Mouse (Mus musculus) hindbrain, embryonic 12.5 days (tissue): ENCODE results near the gene Chchd3. TPM values are rescaled to one million over a fixed set of nuclear protein-coding genes. Genes with fewer than 3 reads are reported as not detected.

Experiments
- ATAC-seq: fragments of 200-750 bp; cut with Nextera tagmentation; 2 replicates; pipeline ENCODE4 v1.8.0; 2017; ENCODE audit warnings: moderate TSS enrichment; ENCODE audit not compliant: low FRiP score
- H3K27ac ChIP-seq: fragments of 300-500 bp; sonication (generic); 2 replicates; pipeline ENCODE4 v1.5.1; 2016; ENCODE audit warnings: mild to moderate bottlenecking
- H3K27me3 ChIP-seq: fragments of 300-500 bp; sonication (generic); 2 replicates; pipeline ENCODE4 v1.6.1; 2016; ENCODE audit warnings: mild to moderate bottlenecking
- H3K36me3 ChIP-seq: fragments of 300-500 bp; sonication (generic); 2 replicates; pipeline ENCODE4 v1.6.1; 2016; ENCODE audit warnings: mild to moderate bottlenecking
- H3K4me1 ChIP-seq: fragments of 300-500 bp; sonication (generic); 2 replicates; pipeline ENCODE4 v1.6.1; 2016
- H3K4me2 ChIP-seq: fragments of 300-500 bp; sonication (generic); replicated peaks from 2 replicates; pipeline ENCODE4 v1.6.1; 2016; ENCODE audit warnings: mild to moderate bottlenecking
- H3K4me3 ChIP-seq: fragments of 300-500 bp; sonication (generic); 2 replicates; pipeline ENCODE4 v1.5.1; 2016; ENCODE audit warnings: mild to moderate bottlenecking
- H3K9ac ChIP-seq: fragments of 300-500 bp; sonication (generic); 2 replicates; pipeline ENCODE4 v1.6.1; 2016; ENCODE audit warnings: mild to moderate bottlenecking, moderate library complexity
- H3K9me3 ChIP-seq: fragments of 300-500 bp; sonication (generic); replicated peaks from 2 replicates; pipeline ENCODE4 v1.6.1; 2016; ENCODE audit warnings: mild to moderate bottlenecking
- WGBS: fragments of 180-500 bp; shearing (Covaris S2); methylation state at CpG from one replicate; pipeline ENCODE4 v1.1.7; 2016; 5-methylcytosine and 5-hydroxymethylcytosine counted together
- polyA plus RNA-seq: library from polyadenylated mRNA; unstranded; fragments of >200 nt; fragmentation: Nextera tagmentation; extraction: Ambion mirVana; gene quantifications from 2 replicates; pipeline ENCODE4 v1.2.1, GENCODE M21; 2016

Chchd3 gene
- polyA plus RNA-seq, 1 experiment from 2014 or later, result 118 TPM

- Histone ChIP-seq H3K36me3 (no peaks in the 10 kb centered on the region), H3K9ac (no peak overlapping the region), H3K4me3 (no peak overlapping the region), H3K4me2 (no peak overlapping the region), H3K4me1 (peaks cover 6% of the 10 kb centered on the region; the same call in 1 of the 2 replicates), H3K27me3 (no peaks in the 10 kb centered on the region), H3K27ac (no peak overlapping the region), H3K9me3 (no peaks in the 10 kb centered on the region)
- ATAC-seq, result no peak
- WGBS, result 89% methylated on average over 1 of the region's 1 CpGs
Measured at GRCm38 (mm10) chr6:32993847-32994246, 66.2 kb downstream of the Chchd3 start.

- Histone ChIP-seq H3K4me3 (no peak overlapping the region), H3K27me3 (no peaks in the 10 kb centered on the region), H3K9ac (no peak overlapping the region), H3K36me3 (no peaks in the 10 kb centered on the region), H3K4me2 (no peak overlapping the region), H3K4me1 (peaks cover 6% of the 10 kb centered on the region; the same call in 1 of the 2 replicates), H3K9me3 (no peaks in the 10 kb centered on the region), H3K27ac (no peak overlapping the region)
- 72% methylated on average over 12 of the region's 12 CpGs for WGBS
- no peak for ATAC-seq
Measured at GRCm38 (mm10) chr6:32990061-32990633, 69.9 kb downstream of the Chchd3 start.

- Histone ChIP-seq H3K27me3 (no peaks in the 10 kb centered on the region), H3K27ac (no peak overlapping the region), H3K4me2 (no peak overlapping the region), H3K36me3 (no peaks in the 10 kb centered on the region), H3K9ac (no peak overlapping the region), H3K9me3 (no peaks in the 10 kb centered on the region), H3K4me1 (peaks cover 6% of the 10 kb centered on the region; the same call in 1 of the 2 replicates), H3K4me3 (no peak overlapping the region)
- 97% methylated on average over 8 of the region's 8 CpGs for WGBS
- no peak for ATAC-seq
Measured at GRCm38 (mm10) chr6:32988561-32988960, 71.5 kb downstream of the Chchd3 start.

DNA sequence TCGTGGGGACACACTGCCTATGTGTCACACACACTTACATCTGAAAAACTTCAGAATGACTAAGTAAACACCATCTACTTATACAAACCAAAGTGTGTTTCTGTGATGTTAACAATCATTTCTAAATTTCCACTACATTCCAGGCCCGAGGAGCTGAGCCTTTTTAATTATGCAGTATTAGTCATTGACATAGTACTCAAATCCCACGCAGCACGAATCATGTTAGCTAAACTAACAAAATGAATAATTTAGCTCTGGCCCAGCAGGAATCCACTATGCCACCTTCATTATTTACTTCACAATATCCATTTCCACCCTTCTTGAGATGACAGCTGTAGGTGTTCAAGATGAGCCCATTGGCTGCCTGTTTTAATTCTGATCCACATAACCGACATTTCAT lies 76.2 kb downstream of the Chchd3 start:
- Histone ChIP-seq H3K9ac (no peak overlapping the region), H3K4me2 (no peak overlapping the region), H3K9me3 (no peaks in the 10 kb centered on the region), H3K27ac (no peak overlapping the region), H3K4me3 (no peak overlapping the region), H3K4me1 (no peaks in the 10 kb centered on the region), H3K27me3 (no peaks in the 10 kb centered on the region), H3K36me3 (no peaks in the 10 kb centered on the region)
- ATAC-seq, result no peak
- WGBS, result 74% methylated on average over 5 of the region's 5 CpGs

DNA sequence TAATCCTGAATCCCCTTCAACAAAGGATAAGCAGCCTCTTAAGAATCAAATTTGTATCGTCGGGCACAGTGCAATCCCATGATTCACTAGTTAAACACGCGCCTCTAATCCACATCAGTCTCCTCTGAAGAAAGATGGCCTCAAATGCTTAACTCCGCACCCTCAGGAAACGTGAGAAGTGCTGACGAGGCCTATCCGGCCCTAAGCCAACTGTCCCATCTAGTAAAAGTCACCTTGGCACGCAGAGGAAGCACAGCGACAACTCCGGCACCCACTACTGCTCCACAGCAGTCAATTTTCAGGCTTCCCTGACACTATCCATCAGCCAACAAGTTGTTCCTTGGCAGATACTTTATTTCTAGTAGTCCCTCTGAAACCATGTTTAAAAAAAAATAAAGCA lies 78.8 kb downstream of the Chchd3 start:
- no peaks in the 10 kb centered on the region for H3K27me3 ChIP-seq
- no peak overlapping the region for H3K4me3 ChIP-seq
- no peak overlapping the region for H3K4me2 ChIP-seq
- no peak overlapping the region for H3K9ac ChIP-seq
- H3K36me3 ChIP-seq, result no peaks in the 10 kb centered on the region
- ATAC-seq, result no peak
- H3K9me3 ChIP-seq, result no peaks in the 10 kb centered on the region
- 90% methylated on average over 11 of the region's 11 CpGs for WGBS
- H3K27ac ChIP-seq, result no peak overlapping the region
- 0 out of 2 replicates have a peak, but pooled peaks cover 3% of the 10 kb centered on the region for H3K4me1 ChIP-seq

DNA sequence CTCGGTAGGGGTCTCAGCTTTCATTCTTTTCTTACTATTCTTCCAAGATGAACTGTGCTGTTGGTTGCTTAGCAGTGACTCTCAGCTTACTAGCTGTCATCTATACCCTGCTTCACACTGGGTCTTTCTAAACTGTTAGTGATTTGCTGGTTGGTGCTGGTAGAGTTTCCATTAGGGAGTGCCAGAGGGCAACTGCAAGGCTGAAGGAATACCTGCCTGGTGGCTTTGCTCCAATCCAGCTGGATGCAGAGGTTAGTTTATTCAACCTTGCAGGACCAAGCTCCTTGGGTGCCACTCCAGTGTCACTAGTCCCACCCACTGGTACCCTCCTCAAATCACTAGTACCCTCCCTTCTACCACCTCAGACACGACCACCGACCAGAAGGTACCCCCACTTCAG lies 81.2 kb downstream of the Chchd3 start:
- no peak overlapping the region for H3K27ac ChIP-seq
- no peaks in the 10 kb centered on the region for H3K36me3 ChIP-seq
- H3K9me3 ChIP-seq, result no peaks in the 10 kb centered on the region
- H3K4me3 ChIP-seq, result no peak overlapping the region
- 0 out of 2 replicates have a peak, but pooled peaks cover 3% of the 10 kb centered on the region for H3K4me1 ChIP-seq
- no peak overlapping the region for H3K4me2 ChIP-seq
- no peaks in the 10 kb centered on the region for H3K27me3 ChIP-seq
- no peak for ATAC-seq
- H3K9ac ChIP-seq, result no peak overlapping the region
- WGBS, result 99% methylated on average over 3 of the region's 3 CpGs

DNA sequence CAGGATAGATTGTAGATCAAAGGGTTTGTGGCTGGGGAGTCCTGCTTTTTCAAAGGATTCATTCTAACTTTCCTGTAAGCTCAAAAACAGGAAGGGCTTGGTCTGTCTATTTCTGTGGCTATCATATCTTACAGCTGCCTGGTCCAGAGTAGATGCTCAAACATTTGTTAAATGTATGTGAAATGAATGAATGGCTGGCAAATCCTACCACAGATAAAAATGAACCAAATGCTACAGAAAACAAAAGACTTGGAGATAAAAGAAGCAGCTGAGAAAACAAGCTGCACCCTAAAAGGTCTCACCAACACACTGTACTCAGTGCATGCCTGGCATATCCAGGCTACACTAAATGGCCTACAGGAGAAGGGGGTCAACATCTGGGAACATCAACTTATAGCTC lies 88.1 kb downstream of the Chchd3 start:
- Histone ChIP-seq H3K27ac (no peak overlapping the region), H3K4me1 (0 out of 2 replicates have a peak, but pooled peaks cover 3% of the 10 kb centered on the region), H3K4me3 (no peak overlapping the region), H3K4me2 (no peak overlapping the region), H3K27me3 (no peaks in the 10 kb centered on the region), H3K9ac (no peak overlapping the region), H3K9me3 (no peaks in the 10 kb centered on the region), H3K36me3 (no peaks in the 10 kb centered on the region)
- ATAC-seq, result no peak

DNA sequence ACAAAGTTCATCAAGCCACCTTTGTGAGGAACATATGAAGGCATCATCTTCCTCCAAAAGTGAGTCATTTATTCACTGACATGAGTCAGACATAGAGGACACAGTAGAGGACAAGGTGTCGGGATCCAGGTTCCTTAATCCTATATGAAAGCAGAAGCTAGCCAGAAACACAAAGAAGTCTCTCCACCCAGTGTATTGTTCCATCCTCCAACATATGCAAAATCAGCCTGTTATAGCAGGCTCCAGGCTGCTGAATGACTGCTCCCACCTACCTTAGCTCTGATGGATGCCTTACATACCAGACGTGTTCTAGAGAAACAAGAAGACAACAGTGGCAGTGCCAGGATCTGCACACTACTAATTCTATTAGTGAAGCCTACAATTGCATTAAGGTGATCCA lies 91.1 kb downstream of the Chchd3 start:
- ATAC-seq, result no peak
- H3K4me1 ChIP-seq, result 0 out of 2 replicates have a peak, but pooled peaks cover 3% of the 10 kb centered on the region
- no peak overlapping the region for H3K27ac ChIP-seq
- no peaks in the 10 kb centered on the region for H3K27me3 ChIP-seq
- no peaks in the 10 kb centered on the region for H3K9me3 ChIP-seq
- no peaks in the 10 kb centered on the region for H3K36me3 ChIP-seq
- no peak overlapping the region for H3K4me3 ChIP-seq
- no peak overlapping the region for H3K4me2 ChIP-seq
- H3K9ac ChIP-seq, result no peak overlapping the region
- 73% methylated on average over 2 of the region's 2 CpGs for WGBS

DNA sequence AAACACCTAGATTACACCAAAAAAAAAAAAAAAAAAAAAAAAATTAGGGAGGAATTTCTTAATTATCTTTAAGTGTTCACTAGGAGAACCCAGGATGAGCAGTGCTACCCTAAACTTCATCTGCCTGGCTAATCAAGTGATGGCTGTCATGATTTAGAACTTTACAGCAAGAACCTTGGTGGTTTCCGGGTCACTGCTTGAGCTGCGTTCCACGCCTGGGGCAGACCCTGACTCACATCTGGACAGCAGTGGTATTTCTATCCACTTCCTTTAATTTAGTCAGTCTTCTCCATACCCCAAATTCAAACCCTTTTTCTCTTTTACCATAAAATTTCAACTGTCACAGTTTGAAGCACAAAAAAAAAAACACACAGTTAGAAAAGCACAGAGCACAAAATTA lies 98.0 kb downstream of the Chchd3 start:
- no peaks in the 10 kb centered on the region for H3K27me3 ChIP-seq
- H3K27ac ChIP-seq, result no peak overlapping the region
- no peak for ATAC-seq
- H3K4me3 ChIP-seq, result no peak overlapping the region
- H3K4me2 ChIP-seq, result no peak overlapping the region
- no peaks in the 10 kb centered on the region for H3K9me3 ChIP-seq
- no peak overlapping the region for H3K9ac ChIP-seq
- 33% methylated on average over 3 of the region's 3 CpGs for WGBS
- no peaks in the 10 kb centered on the region for H3K4me1 ChIP-seq
- H3K36me3 ChIP-seq, result no peaks in the 10 kb centered on the region

GRCm38 (mm10) chr6:32961477-32961876 lies 98.6 kb downstream of the Chchd3 start:
- WGBS, result 73% methylated on average over 3 of the region's 3 CpGs
- H3K4me2 ChIP-seq, result no peak overlapping the region
- no peaks in the 10 kb centered on the region for H3K36me3 ChIP-seq
- H3K9me3 ChIP-seq, result no peaks in the 10 kb centered on the region
- H3K27me3 ChIP-seq, result no peaks in the 10 kb centered on the region
- no peak overlapping the region for H3K9ac ChIP-seq
- no peak overlapping the region for H3K4me3 ChIP-seq
- no peak for ATAC-seq
- H3K27ac ChIP-seq, result no peak overlapping the region
- H3K4me1 ChIP-seq, result no peaks in the 10 kb centered on the region

DNA sequence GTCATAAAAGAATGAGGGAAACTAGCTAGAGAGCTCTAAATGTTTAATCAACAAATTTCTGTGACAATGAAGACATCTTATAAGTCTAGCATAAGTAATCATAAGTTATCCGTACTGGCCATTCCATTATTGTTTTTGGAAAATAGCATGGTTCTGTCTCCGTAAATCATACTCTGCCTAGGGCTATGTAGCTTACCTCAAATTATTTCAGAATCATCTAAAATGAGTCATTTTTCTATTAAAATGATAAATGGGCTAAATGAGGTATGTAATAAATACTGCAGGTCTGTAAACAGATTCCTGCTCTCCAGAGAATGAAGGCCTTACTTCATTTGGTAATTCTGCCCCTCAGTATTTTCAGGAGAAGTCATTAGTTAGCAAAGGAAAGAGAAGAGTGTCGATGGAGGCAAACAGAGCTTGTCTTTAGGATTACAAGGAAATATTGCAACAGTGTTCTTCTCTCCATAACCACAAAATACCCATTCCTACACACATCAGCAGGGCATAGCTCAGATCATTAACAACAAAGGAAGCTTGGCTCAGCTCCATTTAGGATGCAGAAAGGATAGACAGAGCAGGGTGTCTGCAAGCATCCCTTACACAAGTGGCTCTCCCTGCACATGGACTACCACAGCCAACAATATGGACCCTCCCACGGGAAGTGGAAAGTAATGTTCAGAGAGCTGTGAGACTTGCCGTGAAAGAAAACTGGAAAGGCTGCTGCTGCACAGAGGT lies 100.1 kb downstream of the Chchd3 start:
- Histone ChIP-seq H3K27me3 (no peaks in the 10 kb centered on the region), H3K4me3 (no peak overlapping the region), H3K4me2 (no peak overlapping the region), H3K4me1 (peaks cover 3% of the 10 kb centered on the region; the same call in 1 of the 2 replicates), H3K9me3 (no peaks in the 10 kb centered on the region), H3K36me3 (no peaks in the 10 kb centered on the region), H3K27ac (no peak overlapping the region), H3K9ac (no peak overlapping the region)
- 74% methylated on average over 5 of the region's 5 CpGs for WGBS
- ATAC-seq, result no peak

- ATAC-seq, result no peak
- no peak overlapping the region for H3K4me3 ChIP-seq
- no peaks in the 10 kb centered on the region for H3K9me3 ChIP-seq
- H3K27me3 ChIP-seq, result no peaks in the 10 kb centered on the region
- no peak overlapping the region for H3K4me2 ChIP-seq
- WGBS, result 52% methylated on average over 3 of the region's 3 CpGs
- H3K4me1 ChIP-seq, result peaks cover 3% of the 10 kb centered on the region; the same call in 1 of the 2 replicates
- no peaks in the 10 kb centered on the region for H3K36me3 ChIP-seq
- no peak overlapping the region for H3K9ac ChIP-seq
- no peak overlapping the region for H3K27ac ChIP-seq
Measured at GRCm38 (mm10) chr6:32955481-32955880, 104.6 kb downstream of the Chchd3 start.

- H3K4me2 ChIP-seq, result no peak overlapping the region
- no peak overlapping the region for H3K9ac ChIP-seq
- H3K27me3 ChIP-seq, result no peaks in the 10 kb centered on the region
- H3K27ac ChIP-seq, result no peak overlapping the region
- no peaks in the 10 kb centered on the region for H3K36me3 ChIP-seq
- H3K4me1 ChIP-seq, result peaks cover 3% of the 10 kb centered on the region; the same call in 1 of the 2 replicates
- H3K9me3 ChIP-seq, result no peaks in the 10 kb centered on the region
- H3K4me3 ChIP-seq, result no peak overlapping the region
- WGBS, result 87% methylated on average over 4 of the region's 4 CpGs
- ATAC-seq, result no peak
Measured at GRCm38 (mm10) chr6:32950973-32951372, 109.1 kb downstream of the Chchd3 start.
